Mouse (Mus musculus) forelimb bud, embryonic 11.5 days (tissue): Measurements from ENCODE around the gene Tmem216.
"Not testable (repeated sequence)": the region's sequence is repeated elsewhere in the genome, so short reads cannot be mapped to it uniquely, and the experiment has no call there.

ENCODE experiments used
- DNase-seq: peaks from one replicate; pipeline ENCODE4 v3.0.0-alpha.2; 2012; ENCODE audit warnings: low read depth, low spot score

Gene Tmem216

DNA sequence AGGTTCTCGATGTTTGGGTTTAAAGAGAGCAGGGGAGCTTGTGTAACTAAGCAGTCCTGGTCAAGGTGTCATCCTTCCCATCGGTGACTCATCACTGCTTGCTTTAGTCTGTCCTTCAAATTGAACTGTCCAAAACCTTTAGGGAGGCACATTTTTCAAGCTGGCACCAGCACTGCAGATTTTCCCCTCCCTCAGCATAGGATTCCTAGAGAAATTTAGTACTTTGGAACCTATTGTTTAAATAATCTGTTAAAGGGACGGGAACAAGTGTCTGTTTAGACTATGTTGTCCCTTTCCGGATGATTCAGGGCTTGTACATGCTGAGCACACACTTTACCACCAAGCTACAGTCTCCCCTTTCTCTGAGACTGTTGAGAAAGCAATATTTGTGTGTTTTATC lies 9.2 kb upstream of the Tmem216 start:
- DNase-seq = no peak

DNA sequence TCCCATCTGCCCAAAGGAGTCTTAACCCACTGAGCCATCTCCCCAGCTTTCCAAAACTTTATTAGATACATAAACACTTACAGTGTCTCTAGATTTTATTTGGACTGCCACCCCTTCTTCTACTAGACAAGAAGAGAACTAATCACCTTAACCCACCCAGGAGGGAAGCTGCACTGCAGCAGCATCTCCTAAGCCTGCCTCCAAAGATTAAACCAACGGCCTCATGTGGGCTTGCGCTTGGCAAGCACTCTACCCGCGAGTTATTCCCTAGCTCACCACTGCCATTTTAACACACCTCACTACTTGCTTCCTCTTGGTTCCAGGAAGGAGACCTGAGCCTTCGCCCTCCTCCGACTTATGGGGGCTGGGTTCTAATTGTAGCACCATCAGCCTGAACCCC lies 8.2 kb upstream of the Tmem216 start:
- DNase-seq = no peak

DNA sequence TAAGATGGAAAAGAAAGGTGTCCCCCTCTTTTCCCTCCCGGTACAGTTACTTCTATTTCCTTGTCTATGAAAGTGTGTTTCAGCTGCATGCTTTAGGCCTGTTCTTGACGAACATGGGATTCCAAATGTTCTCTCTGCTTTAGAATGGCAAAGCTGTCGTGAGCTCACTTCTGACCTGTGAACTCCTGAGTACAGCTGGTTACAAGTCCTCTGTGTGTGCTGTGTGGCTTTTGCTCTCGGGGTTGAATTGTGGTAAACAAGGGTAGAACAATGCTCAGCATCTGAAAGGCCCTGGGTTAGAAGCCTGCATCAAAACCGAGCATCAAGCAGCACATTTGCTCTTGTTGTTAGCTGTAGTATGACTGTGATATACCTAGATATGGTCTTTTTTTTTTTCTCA lies 6.3 kb upstream of the Tmem216 start:
- DNase-seq = no peak

DNA sequence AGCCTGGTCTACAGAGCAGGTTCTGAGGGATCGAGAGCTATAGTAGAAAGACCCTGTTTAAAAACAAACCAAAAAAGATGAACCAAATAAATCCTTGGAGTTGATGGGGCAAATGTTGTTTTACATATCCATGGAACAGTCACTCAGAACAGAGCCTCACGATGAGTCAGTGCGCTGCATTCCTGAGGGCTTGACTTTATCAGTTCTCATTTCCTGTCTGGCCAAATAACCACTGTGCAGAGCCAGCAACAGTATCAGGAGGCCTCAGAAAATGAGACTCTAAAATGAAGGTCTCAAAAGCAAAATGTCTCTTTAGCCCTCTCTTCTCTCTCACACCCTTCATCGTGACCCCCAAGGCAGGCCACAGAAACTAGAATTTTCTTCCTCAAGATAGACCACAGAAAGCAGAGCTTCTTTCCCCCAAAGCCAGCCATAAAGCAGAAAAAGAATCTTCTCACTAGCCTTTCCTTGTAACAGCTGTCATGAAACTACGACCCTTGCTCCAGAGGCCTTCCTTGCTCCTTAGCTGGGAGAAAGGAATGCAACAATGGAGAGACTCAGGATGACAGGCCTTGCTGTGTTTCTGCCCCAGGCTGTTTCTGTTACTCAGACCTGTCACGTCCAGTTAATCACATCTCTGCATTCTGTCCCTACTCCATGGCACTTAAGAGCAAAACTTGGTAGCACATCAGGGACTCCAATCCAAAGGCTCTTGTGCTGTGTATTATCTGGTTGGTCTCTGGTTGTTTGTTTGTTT lies 5.7 kb upstream of the Tmem216 start:
- peak; percentile 18 for DNase-seq

DNA sequence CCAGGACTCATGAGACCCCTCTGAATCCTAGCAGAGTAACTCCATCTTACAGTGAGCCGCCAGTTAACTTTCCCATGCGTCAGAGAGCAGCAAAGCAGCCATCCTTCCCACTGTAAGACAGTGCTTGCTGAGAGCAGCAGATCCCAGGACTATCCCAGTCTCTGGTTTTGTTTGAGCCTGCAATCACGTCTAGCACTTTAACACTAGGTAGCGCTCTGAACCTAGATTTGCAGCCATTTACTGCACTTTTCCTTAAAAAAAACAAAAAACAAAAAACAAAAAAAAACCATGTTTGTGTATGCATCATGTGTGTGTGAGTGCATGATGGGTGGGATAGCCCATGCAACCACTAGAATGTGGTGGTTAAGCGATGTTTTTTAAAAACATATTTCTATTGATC lies 4.1 kb upstream of the Tmem216 start:
- DNase-seq = no peak

DNA sequence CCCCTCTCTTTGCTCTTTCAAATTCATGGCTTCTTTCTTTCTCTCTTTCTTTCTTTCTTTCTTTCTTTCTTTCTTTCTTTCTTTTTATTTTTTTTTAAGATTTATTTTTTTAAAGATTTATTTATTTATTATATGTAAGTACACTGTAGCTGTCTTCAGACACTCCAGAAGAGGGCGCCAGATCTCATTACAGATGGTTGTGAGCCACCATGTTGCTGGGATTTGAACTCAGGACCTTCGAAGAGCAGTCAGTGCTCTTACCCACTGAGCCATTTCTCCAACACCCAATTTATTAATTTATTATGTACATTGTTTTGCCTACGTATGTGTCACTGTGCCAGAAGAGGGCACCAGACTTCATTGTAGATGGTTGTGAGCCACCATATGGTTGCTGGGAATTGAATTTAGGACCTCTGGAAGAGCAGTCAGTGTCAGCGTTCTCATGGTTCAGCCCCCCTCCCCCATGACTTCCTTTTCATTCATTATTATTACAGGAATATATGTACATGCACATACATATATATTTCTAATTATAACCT lies 1.9 kb upstream of the Tmem216 start:
- DNase-seq = not testable (repeated sequence)

DNA sequence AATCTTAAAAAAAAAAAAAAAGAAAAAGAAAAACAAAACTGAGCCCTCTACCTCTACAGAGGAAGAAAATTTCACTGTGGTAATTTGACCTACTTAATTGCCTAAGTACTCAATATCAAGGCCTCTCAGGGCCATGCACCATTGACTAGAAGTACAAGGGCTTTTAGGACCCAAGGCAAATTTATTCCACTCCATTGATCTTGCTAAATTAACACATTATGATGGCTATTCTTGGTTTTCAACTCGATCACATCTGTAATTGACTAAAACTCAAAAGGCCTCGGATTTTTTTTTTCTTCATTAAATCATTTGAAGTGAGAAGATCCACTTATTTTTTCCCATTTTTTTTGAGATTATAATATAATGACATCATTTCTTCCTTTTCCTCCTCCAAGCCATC lies 1.4 kb upstream of the Tmem216 start:
- no peak for DNase-seq

DNA sequence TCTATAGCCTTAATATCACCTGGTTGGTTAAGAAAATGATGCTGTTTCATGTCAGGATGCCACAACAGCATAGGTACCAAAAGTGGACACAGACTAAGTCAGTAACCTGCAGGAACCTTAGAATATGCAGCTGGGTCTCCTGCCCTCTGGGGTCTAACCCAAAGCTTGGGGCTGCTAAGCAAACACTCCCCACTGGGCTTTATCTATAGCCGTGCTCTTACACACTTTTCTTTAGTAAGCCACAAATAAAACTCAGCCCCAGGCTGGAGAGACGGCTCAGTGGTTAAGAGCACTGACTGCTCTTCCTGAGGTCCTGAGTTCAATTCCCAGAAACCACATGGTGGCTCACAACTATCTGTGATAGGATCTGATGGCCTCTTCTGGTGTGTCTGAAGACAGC lies 963 bp upstream of the Tmem216 start:
- DNase-seq = no peak

DNA sequence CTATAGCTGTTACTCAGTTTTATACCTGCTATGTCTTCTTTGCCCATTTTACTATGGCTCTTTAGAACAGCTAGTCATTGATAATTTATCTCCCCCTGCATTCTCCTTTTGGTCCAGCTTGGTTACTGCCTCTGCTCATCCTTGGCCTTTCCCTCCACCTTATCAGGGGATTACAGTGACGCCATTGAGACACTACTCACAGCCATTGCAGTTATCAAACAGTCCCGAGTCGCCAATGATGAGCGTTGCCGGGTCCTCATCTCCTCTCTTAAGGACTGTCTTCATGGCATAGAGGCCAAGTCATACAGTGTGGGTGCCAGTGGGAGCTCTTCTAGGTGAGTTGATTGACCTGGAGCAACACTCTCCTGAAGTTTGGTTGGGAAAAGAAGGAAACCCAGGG lies 16.6 kb downstream of the Tmem216 start:
- no peak for DNase-seq

DNA sequence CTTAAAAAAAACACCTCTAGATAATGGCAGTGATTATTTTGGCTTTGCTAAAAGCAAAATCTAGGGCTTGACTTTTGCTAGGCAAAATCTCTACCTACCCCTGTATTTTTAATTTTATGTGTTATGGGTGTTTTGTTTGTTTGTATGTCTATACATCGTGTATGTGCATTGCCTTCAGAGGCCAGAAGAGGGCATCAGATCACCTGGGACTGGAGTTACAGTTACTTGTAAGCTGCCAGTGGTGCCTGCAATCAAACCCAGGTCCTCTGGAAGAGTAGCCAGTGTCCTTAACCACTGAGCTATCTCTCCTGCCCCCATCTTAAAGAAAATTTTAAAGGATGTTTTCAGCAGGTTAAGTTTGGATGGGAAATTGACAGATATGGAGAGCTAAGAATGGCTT lies 26.0 kb downstream of the Tmem216 start:
- no peak for DNase-seq

DNA sequence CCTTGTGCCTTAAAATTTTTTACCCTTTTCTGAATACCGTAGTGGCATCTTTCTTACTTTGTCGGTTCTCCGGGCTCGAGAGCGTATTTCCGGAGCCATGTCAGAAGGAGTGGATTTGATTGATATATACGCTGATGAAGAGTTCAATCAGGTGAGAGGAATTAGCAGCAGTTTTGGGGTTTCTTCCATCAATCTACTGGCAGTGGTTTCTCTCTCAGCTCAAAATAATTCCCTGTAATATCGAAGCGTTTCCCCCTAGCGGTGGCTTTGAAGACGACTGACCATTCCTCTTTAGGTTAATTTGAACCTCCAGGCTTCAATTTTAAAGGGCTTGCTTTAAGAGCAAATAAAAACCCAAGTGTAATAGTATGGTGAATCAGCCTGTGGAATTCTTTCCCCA lies 30.1 kb downstream of the Tmem216 start, which contains the start of gene Sdhaf2:
Gene Sdhaf2 (minus strand): TSS at position 233 of the 400 bp plus-strand sequence.
- peak; percentile 64 for DNase-seq

DNA sequence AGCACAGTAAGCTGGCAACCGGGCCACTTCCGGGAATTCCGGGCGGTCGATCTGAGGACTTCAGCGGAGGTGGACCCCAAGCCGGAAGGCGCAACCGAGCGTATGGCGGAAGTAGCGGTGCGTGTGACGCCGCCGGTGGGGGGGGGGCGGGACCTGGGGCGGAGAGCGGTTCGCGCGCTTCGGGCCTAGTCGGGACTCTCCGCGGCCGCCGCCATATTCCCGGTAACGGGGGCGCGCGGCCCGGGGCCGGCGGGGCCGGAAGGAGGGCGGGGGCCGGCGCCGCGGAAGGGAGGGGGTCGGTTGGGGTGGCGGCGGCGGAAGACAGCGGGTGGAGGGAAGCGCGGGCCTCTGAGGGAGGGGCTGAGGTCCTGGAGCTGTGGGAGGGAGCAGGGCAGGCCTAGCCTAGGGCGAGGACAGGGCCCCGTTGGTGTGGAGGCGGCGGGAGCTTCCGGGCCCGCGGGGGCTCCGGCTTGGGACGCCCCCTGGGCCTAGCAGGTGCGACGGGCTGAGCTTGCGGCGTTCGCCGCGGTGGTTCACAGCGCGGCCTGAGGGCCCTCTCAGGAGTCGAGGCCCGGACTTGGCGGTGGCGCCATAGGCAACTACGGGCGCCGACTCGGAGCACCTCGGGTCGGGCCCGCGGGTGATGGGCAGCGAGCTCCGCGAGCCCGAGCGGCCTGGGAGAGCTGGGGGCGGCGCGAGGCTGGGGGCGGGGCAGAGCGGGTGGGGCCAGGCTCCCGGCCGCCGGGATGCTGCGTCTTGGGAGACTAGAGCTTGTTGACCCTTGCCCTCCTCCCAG lies 30.7 kb downstream of the Tmem216 start, which contains the start of gene Cpsf7:
Gene Cpsf7 (plus strand): TSS at position 161 of the 796 bp plus-strand sequence.
- DNase-seq = peak; percentile 93

DNA sequence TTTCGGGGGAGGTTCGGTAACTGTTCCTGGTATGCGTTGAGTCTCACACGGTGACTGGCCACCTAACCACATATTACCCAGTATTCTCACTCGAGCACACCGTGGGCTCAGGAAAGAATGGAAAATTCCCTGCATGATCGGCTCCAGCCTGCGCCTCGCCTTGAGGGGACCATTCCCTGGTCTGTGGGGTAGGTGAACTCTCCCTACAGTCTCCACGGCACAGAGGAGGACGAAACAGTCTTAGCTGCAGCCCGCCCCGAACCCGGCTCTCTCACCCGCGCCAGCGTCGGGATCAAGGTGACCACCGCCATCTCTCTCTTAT lies 31.3 kb downstream of the Tmem216 start:
- no peak for DNase-seq

DNA sequence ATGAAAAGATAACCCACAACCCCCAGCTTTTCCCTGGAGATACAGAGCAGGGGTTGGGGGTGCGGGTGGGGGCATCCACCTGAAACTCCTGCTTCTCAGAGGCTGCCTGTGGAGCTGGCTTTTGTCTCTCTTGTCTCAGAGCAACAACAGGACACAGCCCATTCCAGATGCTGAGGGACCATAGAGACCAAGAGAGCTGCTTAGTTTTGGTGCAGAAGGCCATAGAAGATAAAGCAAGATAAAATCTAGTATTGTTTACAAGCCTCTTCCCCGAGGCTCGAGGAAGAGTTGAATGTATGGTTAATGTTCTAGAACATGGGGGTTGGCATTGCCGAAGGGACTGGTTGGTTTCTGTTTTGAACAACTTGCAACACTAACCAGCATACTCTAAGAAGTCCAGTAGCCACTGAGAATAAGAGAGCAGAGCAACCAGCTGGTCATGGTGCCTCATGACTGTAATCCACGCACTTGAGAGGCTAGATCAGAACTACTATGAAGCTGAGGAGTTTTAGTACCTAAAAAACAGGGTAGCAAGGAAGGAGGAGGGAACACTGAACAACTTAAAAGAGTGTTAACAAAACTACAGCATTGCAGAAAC lies 32.5 kb downstream of the Tmem216 start:
- DNase-seq = no peak

DNA sequence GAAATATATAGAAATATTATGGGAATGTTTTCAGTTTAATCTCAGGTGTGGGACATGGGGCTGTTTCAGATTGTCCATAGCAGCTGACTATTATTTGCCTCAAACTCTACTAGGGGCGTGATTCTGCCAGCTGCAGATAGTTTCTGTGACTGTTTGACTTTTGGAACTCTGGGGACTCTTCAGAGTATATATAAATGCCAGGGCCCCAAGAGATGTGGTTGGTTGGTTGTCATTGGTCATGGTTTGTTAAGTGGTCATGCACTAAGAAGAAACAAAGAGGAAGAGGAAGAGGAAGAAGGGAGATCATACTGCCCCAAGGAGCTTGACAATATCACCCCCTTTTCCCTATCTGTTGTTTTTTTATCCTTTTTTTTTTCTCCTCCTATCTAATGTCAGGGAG lies 34.1 kb downstream of the Tmem216 start:
- DNase-seq = no peak

DNA sequence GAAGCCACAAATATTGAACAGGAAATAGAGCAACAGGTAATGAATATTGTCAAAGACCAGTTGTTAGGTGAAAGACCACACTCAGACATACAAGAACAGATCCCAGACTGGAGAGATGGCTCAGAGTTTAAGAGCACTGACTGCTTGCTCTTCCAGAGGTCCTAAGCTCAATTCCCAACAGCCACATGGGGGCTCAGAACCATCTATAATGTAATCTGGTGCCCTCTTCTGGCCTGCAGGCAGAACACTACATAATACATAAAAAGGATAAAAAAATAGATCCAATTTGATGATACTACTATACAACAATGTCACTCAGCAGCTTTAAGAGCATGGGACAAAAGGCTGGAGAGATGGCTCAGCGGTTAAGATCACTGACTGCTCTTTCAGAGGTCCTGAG lies 35.7 kb downstream of the Tmem216 start:
- peak; percentile 28 for DNase-seq

DNA sequence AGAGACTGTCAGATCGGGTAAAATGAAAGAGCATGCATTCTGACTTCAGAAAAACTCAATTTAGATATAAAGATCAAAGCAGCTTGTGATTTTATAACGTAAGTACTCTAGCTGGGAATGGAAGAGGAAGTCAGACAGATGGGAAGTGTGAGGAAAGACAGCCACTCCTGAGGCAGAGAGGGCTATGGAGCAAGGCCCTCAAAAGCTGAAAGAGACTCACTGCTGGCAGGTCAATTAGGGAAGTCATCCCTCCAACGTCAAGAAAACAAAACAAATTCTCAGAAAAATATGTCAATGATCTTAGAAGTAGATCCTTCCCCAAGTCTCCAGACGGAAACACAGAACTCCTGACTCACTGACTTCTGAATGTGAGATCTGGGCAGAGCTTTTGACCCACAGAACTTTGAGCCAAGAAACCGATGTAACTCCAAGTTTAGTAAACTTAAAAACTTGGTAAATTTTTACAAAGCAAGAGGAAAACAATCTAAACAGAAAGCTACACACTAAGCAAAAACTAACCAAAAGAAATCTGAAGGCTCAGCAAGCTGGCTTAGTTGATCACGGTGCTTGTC lies 45.2 kb downstream of the Tmem216 start:
- no peak for DNase-seq

DNA sequence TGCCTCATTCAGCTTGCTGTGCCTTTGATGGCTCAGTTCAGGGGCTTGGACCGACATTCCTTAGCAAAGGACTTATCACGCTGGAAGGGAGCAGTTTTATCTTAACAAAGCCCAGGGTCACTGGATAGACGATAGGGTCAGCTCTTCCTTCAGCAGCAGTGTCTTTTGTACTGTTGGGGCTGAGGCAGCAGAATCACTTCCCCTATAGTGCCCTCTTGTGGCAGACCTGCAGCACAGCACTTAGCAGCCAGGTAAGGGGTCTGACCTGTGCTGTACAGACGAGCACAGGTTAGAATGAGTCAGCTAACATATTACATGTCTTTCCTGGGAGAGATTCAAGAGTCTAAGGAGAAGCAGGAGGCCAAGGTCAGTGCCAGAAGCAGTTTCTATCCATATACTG lies 53.5 kb downstream of the Tmem216 start:
- DNase-seq = peak; percentile 58

DNA sequence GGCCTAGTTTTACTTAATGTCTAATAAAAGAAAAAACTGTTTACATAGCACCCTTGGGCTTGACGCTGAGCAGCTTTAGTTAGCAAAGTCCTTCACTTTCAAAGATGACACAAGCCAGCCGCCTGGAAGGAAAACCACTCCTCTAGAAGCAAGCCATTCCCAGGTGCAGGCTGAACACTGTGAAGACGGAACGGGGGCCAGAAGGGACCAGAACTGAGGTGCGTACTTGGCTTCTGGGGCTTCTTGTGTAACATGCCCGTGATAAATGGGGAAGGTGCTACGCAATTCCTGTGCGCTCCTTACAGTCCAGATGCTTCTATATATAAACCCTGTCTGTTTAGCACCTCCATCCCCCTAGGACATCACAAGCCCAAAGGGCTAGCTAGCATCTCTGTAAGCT lies 55.5 kb downstream of the Tmem216 start:
- no peak for DNase-seq

DNA sequence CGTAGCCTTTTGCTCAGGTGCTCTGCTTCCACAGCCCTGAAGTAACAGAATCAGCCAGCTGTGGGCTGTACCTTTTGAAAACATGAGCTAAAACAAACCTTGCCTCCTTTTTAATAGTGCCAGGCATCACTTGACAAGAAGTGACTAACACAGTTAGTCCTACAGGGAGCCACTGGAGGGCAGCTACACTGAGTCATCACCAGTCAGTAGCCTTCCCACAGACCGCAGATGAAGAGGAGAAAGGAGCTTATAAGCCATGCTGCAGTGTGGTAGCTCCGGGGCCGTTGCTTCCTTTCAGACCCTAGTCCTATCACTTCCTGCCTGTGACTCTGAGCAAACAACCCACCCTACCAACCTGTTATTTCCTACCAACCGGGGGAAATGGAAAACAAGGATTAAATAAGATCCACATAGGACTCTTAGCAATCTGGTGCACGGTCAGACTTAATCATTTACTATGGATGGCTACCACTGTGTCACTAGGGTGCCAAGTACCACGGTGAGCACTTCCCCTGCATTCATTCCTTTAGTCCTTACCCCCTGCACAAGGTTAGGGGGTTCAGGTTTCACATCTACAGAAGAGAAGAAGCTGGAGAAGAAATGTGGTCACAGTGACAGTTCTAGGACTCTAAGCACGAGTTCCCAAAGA lies 58.4 kb downstream of the Tmem216 start:
- DNase-seq = no peak

DNA sequence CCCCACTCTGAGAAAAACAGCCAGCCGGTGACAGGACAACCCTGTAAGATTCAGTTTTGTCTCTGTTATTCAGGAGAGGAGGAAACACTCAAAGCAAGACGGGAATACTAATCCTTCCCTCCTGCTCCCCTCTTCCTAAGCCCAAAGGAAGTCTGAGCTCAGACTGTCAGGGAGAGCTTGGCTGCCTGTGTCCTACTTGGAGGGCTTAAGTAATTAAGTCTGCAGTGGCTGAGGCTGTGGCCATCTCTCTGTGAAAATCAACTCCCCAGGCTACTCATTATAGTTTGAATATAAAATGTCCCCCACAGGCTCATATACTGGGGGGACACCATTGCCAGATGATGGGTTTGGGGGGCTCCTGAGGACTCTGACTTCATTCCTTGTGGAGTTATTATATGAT lies 59.1 kb downstream of the Tmem216 start:
- no peak for DNase-seq

DNA sequence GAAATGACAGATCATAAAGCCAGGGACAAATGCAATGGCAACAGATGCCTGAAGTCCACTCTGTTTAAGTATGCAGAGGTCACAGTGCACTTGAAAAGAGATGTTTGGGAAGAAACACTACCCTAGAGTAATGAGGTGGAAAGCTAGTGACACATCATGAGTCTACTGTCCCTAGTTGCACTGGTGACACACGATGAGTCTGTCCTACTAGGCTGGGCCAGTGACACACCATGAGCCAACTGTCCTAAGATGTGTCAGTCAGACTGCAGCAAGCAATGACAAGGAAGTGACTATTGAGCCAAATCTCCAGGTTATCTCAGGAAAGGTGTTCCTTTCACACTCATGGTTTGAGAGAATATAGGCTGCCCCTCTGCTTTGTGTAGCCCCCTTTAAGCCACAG lies 60.4 kb downstream of the Tmem216 start:
- DNase-seq = no peak
